In genomic region chr7:127256518-127256917, GRCm38 (mm10) we compare ENCODE assay signal across 1 mouse cellular context.
TF ChIP-seq lines count a peak whose summit lies in the region.

No protein-coding gene starts in this region.

TF ChIP-seq in MEL, 35 proteins besides CTCF, POLR2A, EP300 and RAD21 (continued from another document):
- TF ChIP-seq POLR2AphosphoS5 (IDR thresholded peaks at IDR 0.05; ENCODE audit: borderline replicate concordance, low read depth, low read length): no peak
- 0 out of 2 replicates have a peak, but pooled peaks have one; percentile 34 for TF ChIP-seq ZMIZ1 (IDR thresholded peaks at IDR 0.05; ENCODE audit: low read depth, low read length)
- TF ChIP-seq BHLHE40 (IDR thresholded peaks at IDR 0.05; ENCODE audit: borderline replicate concordance, low read depth, low read length): no peak
- no peak for TF ChIP-seq CHD1 (IDR thresholded peaks at IDR 0.05; ENCODE audit: low read depth, low read length)
TF ChIP-seq in MEL: peak in this region for 1.
